Mouse (Mus musculus) embryonic facial prominence, embryonic 14.5 days (tissue): ENCODE measurements at regions not wholly inside any gene's neighbourhood (a gene's known extent, or its start where the extent isn't known, plus 50 kb on each side); places are given as distances from the start of the nearest gene placed in this dataset.

ENCODE experiments used
- ATAC-seq: fragments of 200-750 bp; cut with Nextera tagmentation; 2 replicates; pipeline ENCODE4 v1.8.0; 2017; ENCODE audit warnings: low read depth, moderate number of reproducible peaks, moderate TSS enrichment
- DNase-seq: peaks from one replicate; pipeline ENCODE4 v3.0.0-alpha.2; 2015; ENCODE audit warnings: low spot score
- H3K27ac ChIP-seq: fragments of 300-500 bp; sonication (generic); replicated peaks from 2 replicates; pipeline ENCODE4 v1.5.1; 2014; ENCODE audit warnings: low read depth, mild to moderate bottlenecking, low read length, moderate library complexity
- H3K27me3 ChIP-seq: fragments of 300-500 bp; sonication (generic); replicated peaks from 2 replicates; pipeline ENCODE4 v1.6.1; 2014; ENCODE audit warnings: low read length; ENCODE audit not compliant: control insufficient read depth, insufficient read depth
- H3K36me3 ChIP-seq: fragments of 300-500 bp; sonication (generic); 2 replicates; pipeline ENCODE4 v1.6.1; 2014; ENCODE audit warnings: low read length, mixed read lengths; ENCODE audit not compliant: control insufficient read depth, insufficient read depth
- H3K4me1 ChIP-seq: fragments of 300-500 bp; sonication (generic); 2 replicates; pipeline ENCODE4 v1.6.1; 2014; ENCODE audit warnings: antibody characterized with exemption, low read length; ENCODE audit not compliant: control insufficient read depth, insufficient read depth
- H3K4me2 ChIP-seq: fragments of 300-500 bp; sonication (generic); 2 replicates; pipeline ENCODE4 v1.6.1; 2014; ENCODE audit warnings: low read depth, mild to moderate bottlenecking, low read length, moderate library complexity, mixed read lengths
- H3K4me3 ChIP-seq: fragments of 300-500 bp; sonication (generic); 2 replicates; pipeline ENCODE4 v1.5.1; 2014; ENCODE audit warnings: low read depth, mild to moderate bottlenecking, low read length
- H3K9ac ChIP-seq: fragments of 300-500 bp; sonication (generic); 2 replicates; pipeline ENCODE4 v1.6.1; 2014; ENCODE audit warnings: low read depth, mild to moderate bottlenecking, low read length, moderate library complexity, mixed read lengths
- H3K9me3 ChIP-seq: fragments of 300-500 bp; sonication (generic); 2 replicates; pipeline ENCODE4 v1.6.1; 2016; ENCODE audit warnings: low read length; ENCODE audit not compliant: control insufficient read depth
- WGBS: fragments of 180-500 bp; shearing (Covaris S2); extraction: QIAGEN DNeasy Blood & Tissue Kit; methylation state at CpG from one replicate; pipeline ENCODE4 v1.1.7; 2014; 5-methylcytosine and 5-hydroxymethylcytosine counted together

- no peak overlapping the region for H3K27ac ChIP-seq
These were observed 285.4 kb upstream of the Rsrc1 start for GRCm38 (mm10) chr3:66695661-66696253.

DNA sequence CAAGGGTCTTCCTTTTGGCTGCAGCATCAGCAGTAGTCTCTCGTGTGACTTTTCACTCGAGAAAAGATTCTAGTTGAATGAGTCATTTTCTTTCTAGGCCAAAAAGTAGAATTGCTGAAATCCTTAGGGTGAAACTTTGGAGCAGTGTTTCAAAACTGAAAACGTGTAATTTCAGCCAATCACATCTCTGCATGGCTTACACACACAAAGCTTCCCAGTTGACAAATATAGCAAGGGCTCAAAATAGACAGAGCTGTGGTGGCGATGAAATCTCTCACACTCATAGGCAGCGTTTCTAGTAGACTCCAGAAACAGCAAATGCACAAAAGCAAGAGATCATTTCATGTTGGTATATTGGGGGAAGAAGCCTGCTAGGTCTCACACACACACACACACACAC lies 283.1 kb upstream of the Rsrc1 start:
- H3K4me1 ChIP-seq = peaks cover 4% of the 10 kb centered on the region; the same call in 1 of the 2 replicates
- no peak for ATAC-seq
- 59% methylated on average over 5 of the region's 5 CpGs for WGBS

More at GRCm38 (mm10) chr3:66695661-66696253, 285.4 kb upstream of the Rsrc1 start:
- DNase-seq = no peak
- no peaks in the 10 kb centered on the region for H3K27me3 ChIP-seq
- ATAC-seq = no peak
- H3K9me3 ChIP-seq = no peaks in the 10 kb centered on the region
- no peak overlapping the region for H3K4me3 ChIP-seq
- no peaks in the 10 kb centered on the region for H3K36me3 ChIP-seq
- no peak overlapping the region for H3K9ac ChIP-seq
- H3K4me2 ChIP-seq = no peak overlapping the region
- H3K4me1 ChIP-seq = no peaks in the 10 kb centered on the region
- 89% methylated on average over 6 of the region's 6 CpGs for WGBS

GRCm38 (mm10) chr3:66705766-66706165 lies 275.4 kb upstream of the Rsrc1 start:
- H3K4me2 ChIP-seq = no peak overlapping the region
- H3K4me1 ChIP-seq = peaks cover 4% of the 10 kb centered on the region; the same call in 1 of the 2 replicates
- no peak overlapping the region for H3K4me3 ChIP-seq
- H3K27me3 ChIP-seq = no peaks in the 10 kb centered on the region
- ATAC-seq = no peak
- no peak overlapping the region for H3K27ac ChIP-seq
- H3K9me3 ChIP-seq = no peaks in the 10 kb centered on the region
- no peaks in the 10 kb centered on the region for H3K36me3 ChIP-seq
- WGBS = 73% methylated on average over 4 of the region's 4 CpGs
- no peak for DNase-seq
- H3K9ac ChIP-seq = no peak overlapping the region

More for the DNA sequence above, 283.1 kb upstream of the Rsrc1 start:
- Histone ChIP-seq H3K27me3 (no peaks in the 10 kb centered on the region), H3K9me3 (no peaks in the 10 kb centered on the region), H3K27ac (no peak overlapping the region), H3K4me2 (no peak overlapping the region), H3K4me3 (no peak overlapping the region), H3K36me3 (no peaks in the 10 kb centered on the region), H3K9ac (no peak overlapping the region)
- peak; percentile 55 for DNase-seq

- ATAC-seq (no peak), DNase-seq (no peak)
- Histone ChIP-seq H3K27ac (no peak overlapping the region), H3K36me3 (no peaks in the 10 kb centered on the region), H3K9me3 (no peaks in the 10 kb centered on the region), H3K4me2 (no peak overlapping the region), H3K9ac (no peak overlapping the region), H3K4me3 (no peak overlapping the region), H3K27me3 (no peaks in the 10 kb centered on the region), H3K4me1 (peaks cover 14% of the 10 kb centered on the region; the same call in 1 of the 2 replicates)
- 80% methylated on average over 1 of the region's 1 CpGs for WGBS
These were observed 245.7 kb upstream of the Rsrc1 start for GRCm38 (mm10) chr3:66735468-66735867.

GRCm38 (mm10) chr3:66738201-66739062 lies 242.8 kb upstream of the Rsrc1 start:
- Histone ChIP-seq H3K9ac (no peak overlapping the region), H3K27me3 (no peaks in the 10 kb centered on the region; the same call in 1 of the 2 replicates), H3K9me3 (no peaks in the 10 kb centered on the region), H3K27ac (no peak overlapping the region), H3K4me3 (no peak overlapping the region), H3K4me2 (no peak overlapping the region), H3K36me3 (no peaks in the 10 kb centered on the region), H3K4me1 (peaks cover 14% of the 10 kb centered on the region; the same call in 1 of the 2 replicates)
- ATAC-seq (peak; percentile 57), DNase-seq (peak; percentile 46)
- WGBS = 62% methylated on average over 12 of the region's 12 CpGs

DNA sequence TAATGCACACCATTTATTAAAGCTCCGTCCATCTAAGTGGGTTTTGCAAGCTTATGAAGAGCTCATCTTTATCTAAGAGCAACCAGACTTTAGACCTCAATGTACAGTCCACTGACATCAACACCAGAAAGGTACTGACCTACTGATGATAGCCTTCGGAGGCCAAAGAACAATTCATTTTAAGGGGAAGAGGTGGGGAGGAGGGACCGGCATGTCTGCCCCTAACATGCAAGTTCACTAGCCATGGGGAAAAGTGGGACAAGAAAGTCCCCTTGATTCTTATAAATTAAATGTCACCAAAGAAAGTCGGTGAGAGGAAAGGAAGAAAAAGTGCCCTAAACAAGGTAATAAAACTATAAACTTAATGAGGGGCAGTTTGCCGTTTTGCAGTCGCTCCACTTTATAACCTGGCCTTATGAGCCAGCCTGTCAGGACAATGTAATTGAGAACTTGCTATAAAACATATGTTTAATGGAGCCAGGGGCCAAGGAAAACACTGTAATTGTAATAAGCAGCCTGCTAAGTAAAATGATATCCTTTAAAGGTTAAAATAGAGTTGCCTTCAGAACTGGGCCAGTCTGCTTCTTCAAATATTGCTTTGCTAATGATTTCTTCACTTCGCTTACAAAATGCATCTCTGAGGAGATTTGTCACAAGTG lies 241.7 kb upstream of the Rsrc1 start:
- Histone ChIP-seq H3K4me1 (peaks cover 14% of the 10 kb centered on the region; the same call in 1 of the 2 replicates), H3K4me3 (no peak overlapping the region), H3K4me2 (no peak overlapping the region), H3K9ac (no peak overlapping the region), H3K9me3 (no peaks in the 10 kb centered on the region), H3K36me3 (no peaks in the 10 kb centered on the region), H3K27ac (no peak overlapping the region), H3K27me3 (no peaks in the 10 kb centered on the region; the same call in 1 of the 2 replicates)
- 53% methylated on average over 7 of the region's 7 CpGs for WGBS
- 0 out of 2 replicates have a peak, but pooled peaks have one; percentile 26 for ATAC-seq
- peak; percentile 49 for DNase-seq

GRCm38 (mm10) chr3:66744133-66744913 lies 236.9 kb upstream of the Rsrc1 start:
- no peak overlapping the region for H3K4me2 ChIP-seq
- no peak overlapping the region for H3K27ac ChIP-seq
- DNase-seq (no peak), ATAC-seq (no peak)
- no peaks in the 10 kb centered on the region for H3K36me3 ChIP-seq
- H3K4me1 ChIP-seq = 0 out of 2 replicates have a peak, but pooled peaks cover 14% of the 10 kb centered on the region
- H3K9ac ChIP-seq = no peak overlapping the region
- no peaks in the 10 kb centered on the region; the same call in 1 of the 2 replicates for H3K27me3 ChIP-seq
- H3K9me3 ChIP-seq = no peaks in the 10 kb centered on the region
- no peak overlapping the region for H3K4me3 ChIP-seq
- 63% methylated on average over 11 of the region's 11 CpGs for WGBS
